Mouse (Mus musculus) midbrain, embryonic 12.5 days (tissue): ENCODE measurements around the gene Cnga4. TPM values are rescaled to one million over a fixed set of nuclear protein-coding genes. Genes with fewer than 3 reads are reported as not detected.
"Not testable (repeated sequence)": the region's sequence is repeated elsewhere in the genome, so short reads cannot be mapped to it uniquely, and the experiment has no call there.

ENCODE experiments used
- ATAC-seq: fragments of 200-750 bp; cut with Nextera tagmentation; 2 replicates; pipeline ENCODE4 v1.8.0; 2017; ENCODE audit warnings: low read depth, moderate TSS enrichment, moderate library complexity; ENCODE audit not compliant: low FRiP score
- H3K27ac ChIP-seq: fragments of 300-500 bp; sonication (generic); replicated peaks from 2 replicates; pipeline ENCODE4 v1.5.1; 2016; ENCODE audit warnings: mild to moderate bottlenecking
- H3K27me3 ChIP-seq: fragments of 300-500 bp; sonication (generic); 2 replicates; pipeline ENCODE4 v1.6.1; 2016; ENCODE audit warnings: mild to moderate bottlenecking
- H3K36me3 ChIP-seq: fragments of 300-500 bp; sonication (generic); 2 replicates; pipeline ENCODE4 v1.6.1; 2016
- H3K4me1 ChIP-seq: fragments of 300-500 bp; sonication (generic); 2 replicates; pipeline ENCODE4 v1.6.1; 2016
- H3K4me2 ChIP-seq: fragments of 300-500 bp; sonication (generic); replicated peaks from 2 replicates; pipeline ENCODE4 v1.6.1; 2016; ENCODE audit warnings: mild to moderate bottlenecking, moderate library complexity
- H3K4me3 ChIP-seq: fragments of 300-500 bp; sonication (generic); 2 replicates; pipeline ENCODE4 v1.5.1; 2016; ENCODE audit warnings: mild to moderate bottlenecking
- H3K9ac ChIP-seq: fragments of 300-500 bp; sonication (generic); replicated peaks from 2 replicates; pipeline ENCODE4 v1.6.1; 2016; ENCODE audit warnings: mild to moderate bottlenecking, moderate library complexity
- H3K9me3 ChIP-seq: fragments of 300-500 bp; sonication (generic); 2 replicates; pipeline ENCODE4 v1.6.1; 2016; ENCODE audit warnings: mild to moderate bottlenecking
- WGBS: fragments of 180-500 bp; shearing (Covaris S2); methylation state at CpG from one replicate; pipeline ENCODE4 v1.1.7; 2016; 5-methylcytosine and 5-hydroxymethylcytosine counted together
- polyA plus RNA-seq: library from polyadenylated mRNA; unstranded; fragments of >200 nt; fragmentation: Nextera tagmentation; extraction: Ambion mirVana; gene quantifications from 2 replicates; pipeline ENCODE4 v1.2.1, GENCODE M21; 2016

Cnga4 gene
- polyA plus RNA-seq, result 0.17 TPM in 1 of 2 replicates, not detected in the other

- Histone ChIP-seq H3K36me3 (no peaks in the 10 kb centered on the region), H3K4me2 (no peak within 1 kb of the TSS), H3K9me3 (no peaks in the 10 kb centered on the region), H3K27ac (no peak within 1 kb of the TSS), H3K9ac (no peak within 1 kb of the TSS), H3K4me1 (peaks cover 7% of the 10 kb centered on the region), H3K27me3 (no peaks in the 10 kb centered on the region), H3K4me3 (no peak within 1 kb of the TSS)
- 74% methylated on average over 5 of the region's 5 CpGs for WGBS
- ATAC-seq, result no peak
Observed at GRCm38 (mm10) chr7:105404268-105404667, at the start of gene Cnga4. Gene Cnga4, plus strand, starts transcription at chr7:105404568.

DNA sequence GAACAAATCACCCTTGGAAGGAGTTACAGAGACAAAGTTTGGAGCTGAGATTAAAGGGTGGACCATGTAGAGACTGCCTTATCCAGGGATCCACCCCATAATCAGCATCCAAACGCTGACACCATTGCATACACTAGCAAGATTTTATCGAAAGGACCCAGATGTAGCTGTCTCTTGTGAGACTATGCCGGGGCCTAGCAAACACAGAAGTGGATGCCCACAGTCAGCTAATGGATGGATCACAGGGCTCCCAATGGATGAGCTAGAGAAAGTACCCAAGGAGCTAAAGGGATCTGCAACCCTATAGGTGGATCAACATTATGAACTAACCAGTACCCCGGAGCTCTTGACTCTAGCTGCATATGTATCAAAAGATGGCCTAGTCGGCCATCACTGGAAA is 48.3 kb upstream of the Cnga4 start:
- not testable (repeated sequence) for H3K4me3 ChIP-seq, H3K27ac ChIP-seq, H3K4me2 ChIP-seq, H3K9me3 ChIP-seq, H3K36me3 ChIP-seq, H3K4me1 ChIP-seq, H3K9ac ChIP-seq, H3K27me3 ChIP-seq
- ATAC-seq, result peak; percentile 62
- WGBS, result no CpG with 5 or more reads among the region's 5 CpGs

GRCm38 (mm10) chr7:105356487-105356886 is 47.9 kb upstream of the Cnga4 start:
- H3K27me3 ChIP-seq, H3K4me2 ChIP-seq, H3K36me3 ChIP-seq, H3K4me1 ChIP-seq, H3K27ac ChIP-seq, H3K9ac ChIP-seq, H3K4me3 ChIP-seq, H3K9me3 ChIP-seq: not testable (repeated sequence)
- peak; percentile 92 for ATAC-seq
- 97% methylated on average over 1 of the region's 2 CpGs for WGBS

DNA sequence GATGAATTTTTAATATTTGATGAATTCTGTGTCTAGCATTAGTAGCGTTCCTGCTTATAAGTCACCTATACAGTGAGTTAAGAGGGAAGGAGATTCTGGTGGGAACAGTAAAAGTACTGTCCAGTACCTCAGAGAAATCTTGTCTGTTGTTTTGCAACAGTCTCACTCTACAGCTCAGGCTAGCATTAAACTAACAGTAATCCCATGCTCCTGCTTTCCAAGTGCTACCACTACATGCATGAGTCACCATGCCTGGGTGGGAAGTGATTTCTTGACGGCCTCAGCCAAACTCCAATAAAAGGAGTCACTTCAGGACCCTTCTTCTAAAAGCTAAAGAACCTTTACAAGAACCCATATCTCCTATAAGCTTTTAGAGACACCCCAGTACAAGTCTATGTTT is 42.7 kb upstream of the Cnga4 start:
- H3K9ac ChIP-seq, result no peak overlapping the region
- H3K4me3 ChIP-seq, result no peak overlapping the region
- H3K36me3 ChIP-seq, result no peaks in the 10 kb centered on the region
- no peak for ATAC-seq
- no peak overlapping the region for H3K4me2 ChIP-seq
- H3K4me1 ChIP-seq, result no peaks in the 10 kb centered on the region
- WGBS, result 81% methylated on average over 2 of the region's 2 CpGs
- no peak overlapping the region for H3K27ac ChIP-seq
- no peaks in the 10 kb centered on the region for H3K9me3 ChIP-seq
- no peaks in the 10 kb centered on the region for H3K27me3 ChIP-seq

GRCm38 (mm10) chr7:105367268-105367667 is 37.1 kb upstream of the Cnga4 start:
- Histone ChIP-seq H3K4me3 (no peak overlapping the region), H3K4me2 (no peak overlapping the region), H3K9me3 (no peaks in the 10 kb centered on the region), H3K9ac (no peak overlapping the region), H3K27ac (no peak overlapping the region), H3K4me1 (no peaks in the 10 kb centered on the region), H3K36me3 (no peaks in the 10 kb centered on the region), H3K27me3 (no peaks in the 10 kb centered on the region)
- WGBS, result 84% methylated on average over 5 of the region's 5 CpGs
- ATAC-seq, result no peak

DNA sequence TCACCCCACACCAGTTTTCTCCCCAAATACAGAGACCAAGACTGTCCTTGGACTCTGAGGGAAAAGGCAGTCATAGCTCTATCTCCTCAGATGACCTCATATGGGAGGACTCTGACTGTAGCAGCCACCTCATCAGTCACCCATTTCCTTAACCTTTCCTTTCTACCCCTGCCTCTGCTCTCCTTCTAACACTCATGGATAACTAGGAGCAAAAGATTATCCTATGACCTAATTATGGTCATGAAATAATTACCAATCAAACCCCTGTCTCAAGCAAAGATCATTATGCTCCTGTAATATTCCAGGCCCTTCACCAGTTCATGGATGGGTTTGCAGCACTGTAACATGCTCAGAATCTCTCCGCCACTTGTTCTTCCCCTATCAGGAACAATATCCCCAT is 36.4 kb upstream of the Cnga4 start, which contains the start of gene Olfr692:
Gene Olfr692, plus strand, starts transcription at position 301 of the 400 bp plus-strand sequence.
- no peaks in the 10 kb centered on the region for H3K4me1 ChIP-seq
- no peaks in the 10 kb centered on the region for H3K27me3 ChIP-seq
- WGBS, result 100% methylated on average over 1 of the region's 1 CpGs
- H3K4me2 ChIP-seq, result no peak within 1 kb of the TSS
- H3K4me3 ChIP-seq, result no peak within 1 kb of the TSS
- H3K9ac ChIP-seq, result no peak within 1 kb of the TSS
- H3K36me3 ChIP-seq, result no peaks in the 10 kb centered on the region
- ATAC-seq, result no peak
- no peaks in the 10 kb centered on the region for H3K9me3 ChIP-seq
- no peak within 1 kb of the TSS for H3K27ac ChIP-seq

- Histone ChIP-seq H3K9ac (no peak overlapping the region), H3K9me3 (no peaks in the 10 kb centered on the region), H3K4me2 (no peak overlapping the region), H3K27me3 (no peaks in the 10 kb centered on the region), H3K4me3 (no peak overlapping the region), H3K27ac (no peak overlapping the region), H3K4me1 (no peaks in the 10 kb centered on the region), H3K36me3 (peaks cover 5% of the 10 kb centered on the region; the same call in 1 of the 2 replicates)
- ATAC-seq, result no peak
- WGBS, result 95% methylated on average over 4 of the region's 4 CpGs
Observed at GRCm38 (mm10) chr7:105368521-105368920, 35.8 kb upstream of the Cnga4 start.

DNA sequence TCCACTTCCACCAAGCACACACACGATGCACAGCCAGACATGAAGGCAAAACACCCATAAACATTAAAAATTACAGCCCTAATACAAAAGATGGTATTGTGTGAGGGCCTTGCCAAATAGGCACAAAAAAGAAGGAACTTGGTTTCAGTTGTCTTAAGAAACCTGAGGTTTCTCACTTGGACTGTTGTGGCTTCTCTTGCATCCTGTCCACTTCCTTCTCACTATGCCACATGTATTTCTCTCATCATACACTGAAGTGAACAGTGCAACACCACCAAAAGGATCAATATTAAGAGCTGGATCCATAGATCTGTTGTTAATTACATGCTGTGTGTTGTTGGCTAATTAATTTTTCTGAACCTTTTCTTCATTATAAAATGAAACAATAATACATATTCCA is 31.5 kb upstream of the Cnga4 start:
- H3K27me3 ChIP-seq, result no peaks in the 10 kb centered on the region
- peaks cover 31% of the 10 kb centered on the region for H3K36me3 ChIP-seq
- H3K9me3 ChIP-seq, result no peaks in the 10 kb centered on the region
- H3K4me2 ChIP-seq, result no peak overlapping the region
- H3K27ac ChIP-seq, result no peak overlapping the region
- no peaks in the 10 kb centered on the region for H3K4me1 ChIP-seq
- 88% methylated on average over 1 of the region's 1 CpGs for WGBS
- no peak overlapping the region for H3K4me3 ChIP-seq
- no peak overlapping the region for H3K9ac ChIP-seq
- ATAC-seq, result no peak

DNA sequence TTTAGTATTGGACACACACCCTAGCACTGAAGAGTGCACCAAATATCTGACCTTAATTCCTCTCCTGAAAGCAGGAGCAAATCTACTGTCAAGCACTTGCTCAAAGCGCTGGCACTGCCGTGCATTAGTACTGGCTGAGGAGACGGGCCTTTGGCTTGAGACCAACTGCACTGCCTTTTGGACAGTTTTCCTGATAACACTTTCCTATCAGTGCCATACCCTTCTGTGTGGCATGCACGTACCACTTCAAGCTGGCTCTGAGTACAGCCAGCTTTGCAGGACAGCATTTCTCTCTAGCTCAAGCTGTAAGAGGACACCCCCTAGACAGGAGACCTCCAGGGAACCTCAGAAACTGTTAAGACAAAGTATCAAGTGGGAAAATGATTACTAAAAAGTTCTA is 30.9 kb upstream of the Cnga4 start:
- no peaks in the 10 kb centered on the region for H3K27me3 ChIP-seq
- H3K9me3 ChIP-seq, result no peaks in the 10 kb centered on the region
- no peak overlapping the region for H3K4me3 ChIP-seq
- 95% methylated on average over 4 of the region's 4 CpGs for WGBS
- no peak overlapping the region for H3K4me2 ChIP-seq
- ATAC-seq, result no peak
- H3K36me3 ChIP-seq, result peaks cover 37% of the 10 kb centered on the region
- no peak overlapping the region for H3K27ac ChIP-seq
- H3K4me1 ChIP-seq, result no peaks in the 10 kb centered on the region
- no peak overlapping the region for H3K9ac ChIP-seq

- H3K4me2 ChIP-seq, result no peak overlapping the region
- WGBS, result 98% methylated on average over 3 of the region's 3 CpGs
Observed at GRCm38 (mm10) chr7:105373976-105374375, 30.4 kb upstream of the Cnga4 start.

GRCm38 (mm10) chr7:105374866-105375265 is 29.5 kb upstream of the Cnga4 start, which contains the start of gene Gm5901:
Gene Gm5901, plus strand, starts transcription at chr7:105375038.
- no peak within 1 kb of the TSS for H3K9ac ChIP-seq
- no peaks in the 10 kb centered on the region for H3K27me3 ChIP-seq
- H3K4me2 ChIP-seq, result no peak within 1 kb of the TSS
- peaks cover 51% of the 10 kb centered on the region for H3K36me3 ChIP-seq
- no peak within 1 kb of the TSS for H3K27ac ChIP-seq
- H3K4me3 ChIP-seq, result no peak within 1 kb of the TSS
- no peak for ATAC-seq
- H3K4me1 ChIP-seq, result no peaks in the 10 kb centered on the region
- WGBS, result 93% methylated on average over 1 of the region's 1 CpGs
- H3K9me3 ChIP-seq, result no peaks in the 10 kb centered on the region

More at GRCm38 (mm10) chr7:105373976-105374375, 30.4 kb upstream of the Cnga4 start:
- no peaks in the 10 kb centered on the region for H3K4me1 ChIP-seq
- no peak for ATAC-seq
- no peaks in the 10 kb centered on the region for H3K9me3 ChIP-seq
- no peak overlapping the region for H3K4me3 ChIP-seq
- H3K9ac ChIP-seq, result no peak overlapping the region
- H3K27me3 ChIP-seq, result no peaks in the 10 kb centered on the region
- H3K36me3 ChIP-seq, result peaks cover 42% of the 10 kb centered on the region
- no peak overlapping the region for H3K27ac ChIP-seq

DNA sequence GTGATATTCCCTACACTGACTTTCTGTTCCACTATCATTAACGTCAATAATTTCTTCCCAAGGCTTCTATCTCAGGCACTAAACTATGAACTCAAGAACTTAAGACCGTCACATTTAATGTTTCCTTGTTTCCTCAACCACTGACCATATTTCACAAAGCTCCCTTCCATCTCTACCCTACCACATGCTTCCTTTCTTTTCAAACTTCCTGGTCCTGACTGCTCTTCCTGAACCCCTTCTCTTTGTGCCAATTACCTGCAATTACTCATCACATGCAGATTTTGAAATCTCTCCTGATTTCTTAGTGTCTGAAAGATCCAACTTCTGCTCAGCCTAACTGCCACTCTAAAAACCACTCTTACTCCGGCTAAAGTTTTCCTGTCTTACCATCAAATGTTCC is 24.0 kb upstream of the Cnga4 start:
- 96% methylated on average over 3 of the region's 3 CpGs for WGBS
- Histone ChIP-seq H3K9me3 (no peaks in the 10 kb centered on the region), H3K4me1 (no peaks in the 10 kb centered on the region), H3K27me3 (no peaks in the 10 kb centered on the region), H3K27ac (no peak overlapping the region), H3K4me3 (no peak overlapping the region), H3K36me3 (peaks cover 82% of the 10 kb centered on the region), H3K9ac (no peak overlapping the region), H3K4me2 (no peak overlapping the region)
- no peak for ATAC-seq

- H3K9ac ChIP-seq, result no peak overlapping the region
- no peaks in the 10 kb centered on the region for H3K27me3 ChIP-seq
- no peaks in the 10 kb centered on the region for H3K4me1 ChIP-seq
- no peak for ATAC-seq
- no peak overlapping the region for H3K4me3 ChIP-seq
- H3K36me3 ChIP-seq, result peaks cover 70% of the 10 kb centered on the region
- no peaks in the 10 kb centered on the region for H3K9me3 ChIP-seq
- no peak overlapping the region for H3K27ac ChIP-seq
- 93% methylated on average over 2 of the region's 2 CpGs for WGBS
- no peak overlapping the region for H3K4me2 ChIP-seq
Observed at GRCm38 (mm10) chr7:105387696-105388095, 16.7 kb upstream of the Cnga4 start.
